Mouse (Mus musculus) liver, adult 2 months (tissue): ENCODE results near the gene Cnksr2. TPM values are rescaled to one million over a fixed set of nuclear protein-coding genes. Genes with fewer than 3 reads are reported as not detected.

Experiments
- DNase-seq: peaks from one replicate; pipeline ENCODE4 v3.0.0-alpha.2; 2011; ENCODE audit warnings: low read depth, low spot score; ENCODE audit errors: extremely low read depth
- H3K27ac ChIP-seq: fragments of 200-500 bp; replicated peaks from 2 replicates; pipeline ENCODE4 v1.5.1; 2012; ENCODE audit warnings: low read depth, mild to moderate bottlenecking, control low read depth, inconsistent platforms, low read length; ENCODE audit not compliant: insufficient read depth
- H3K27me3 ChIP-seq: fragments of 200-500 bp; 2 replicates; pipeline ENCODE4 v1.6.1; 2012; ENCODE audit warnings: mild to moderate bottlenecking, moderate library complexity, low read length, inconsistent platforms; ENCODE audit not compliant: control insufficient read depth, insufficient read depth
- H3K36me3 ChIP-seq: fragments of 200-500 bp; 2 replicates; pipeline ENCODE4 v1.6.1; 2012; ENCODE audit warnings: low read length, inconsistent platforms; ENCODE audit not compliant: control insufficient read depth, insufficient read depth
- H3K4me1 ChIP-seq: fragments of 200-500 bp; 2 replicates; pipeline ENCODE4 v1.6.1; 2011; ENCODE audit warnings: low read length; ENCODE audit not compliant: control insufficient read depth, insufficient read depth
- H3K4me3 ChIP-seq: fragments of 200-500 bp; 2 replicates; pipeline ENCODE4 v1.5.1; 2011; ENCODE audit warnings: low read depth, mild to moderate bottlenecking, control low read depth, low read length, moderate library complexity; ENCODE audit not compliant: insufficient read depth
- H3K79me2 ChIP-seq: fragments of 200-500 bp; 2 replicates; pipeline ENCODE4 v1.6.1; 2012; ENCODE audit warnings: inconsistent platforms, mild to moderate bottlenecking, low read length, moderate library complexity; ENCODE audit not compliant: control insufficient read depth, insufficient read depth
- H3K9ac ChIP-seq: fragments of 200-500 bp; 2 replicates; pipeline ENCODE4 v1.6.1; 2012; ENCODE audit warnings: low read depth, mild to moderate bottlenecking, control low read depth, inconsistent platforms, low read length
- CTCF ChIP-seq: fragments of 200-500 bp; IDR thresholded peaks from 2 replicates; pipeline ENCODE4 v1.5.1; 2011; ENCODE audit warnings: low read depth, low read length, control low read depth
- POLR2A ChIP-seq: fragments of 200-500 bp; IDR thresholded peaks from 2 replicates; pipeline ENCODE4 v1.6.1; 2011; ENCODE audit warnings: low read length, control low read depth; ENCODE audit not compliant: insufficient read depth; ENCODE audit errors: extremely low read depth
- WGBS: fragments of 180-500 bp; shearing (Covaris S2); methylation state at CpG from one replicate; pipeline ENCODE4 v1.1.7; 2018; 5-methylcytosine and 5-hydroxymethylcytosine counted together
- polyA plus RNA-seq: library from polyadenylated mRNA; depleted of rRNA; stranded (reverse); fragments of >200 nt; gene quantifications from 2 replicates; pipeline ENCODE4 v1.2.3, GENCODE M21; 2012
- total RNA-seq: library from RNA; depleted of rRNA; stranded (reverse); fragments of >200 nt; gene quantifications from 2 replicates; pipeline ENCODE4 v1.2.3, GENCODE M21; 2014

The Cnksr2 gene
- total and polyA plus RNA-seq, 2 experiments: not detected

DNA sequence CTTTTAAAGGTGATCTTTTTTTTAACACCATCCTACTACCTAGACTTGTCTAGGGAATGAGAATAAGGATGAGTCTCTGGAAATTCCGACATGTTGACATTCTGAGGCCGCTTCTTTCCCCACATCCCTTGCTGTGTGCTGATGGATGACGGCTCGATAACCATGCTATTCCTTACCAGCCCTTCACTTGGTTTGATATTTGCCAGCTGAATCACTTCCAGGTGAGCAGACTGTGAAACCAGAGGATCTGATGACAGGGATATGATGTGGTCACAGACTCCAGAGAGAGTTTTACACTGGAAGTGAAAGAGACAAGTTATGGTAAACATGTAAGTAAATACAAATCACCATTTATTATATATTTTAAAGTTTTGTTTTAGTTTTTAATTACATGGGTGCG is 98.0 kb downstream of the Cnksr2 start:
- no peak overlapping the region for H3K4me3 ChIP-seq
- TF ChIP-seq POLR2A (no peak), CTCF (no peak)
- H3K27me3 ChIP-seq: no peaks in the 10 kb centered on the region
- no peak overlapping the region for H3K9ac ChIP-seq
- H3K27ac ChIP-seq: no peak overlapping the region
- no peak for DNase-seq
- no peaks in the 10 kb centered on the region for H3K79me2 ChIP-seq
- no peaks in the 10 kb centered on the region for H3K4me1 ChIP-seq
- WGBS: 77% methylated on average over 5 of the region's 5 CpGs
- no peaks in the 10 kb centered on the region for H3K36me3 ChIP-seq

GRCm38 (mm10) chrX:157936611-157937010 is 106.5 kb downstream of the Cnksr2 start:
- Histone ChIP-seq H3K9ac (no peak overlapping the region), H3K27me3 (no peaks in the 10 kb centered on the region), H3K4me1 (no peaks in the 10 kb centered on the region), H3K4me3 (no peak overlapping the region), H3K27ac (no peak overlapping the region), H3K79me2 (no peaks in the 10 kb centered on the region), H3K36me3 (no peaks in the 10 kb centered on the region)
- no peak for DNase-seq
- 59% methylated on average over 1 of the region's 1 CpGs for WGBS
- TF ChIP-seq POLR2A (no peak), CTCF (no peak)

GRCm38 (mm10) chrX:157920093-157920492 is 123.0 kb downstream of the Cnksr2 start:
- WGBS: 73% methylated on average over 3 of the region's 3 CpGs
- Histone ChIP-seq H3K27ac (no peak overlapping the region), H3K79me2 (no peaks in the 10 kb centered on the region), H3K9ac (no peak overlapping the region), H3K27me3 (no peaks in the 10 kb centered on the region), H3K36me3 (no peaks in the 10 kb centered on the region), H3K4me3 (no peak overlapping the region), H3K4me1 (no peaks in the 10 kb centered on the region)
- TF ChIP-seq CTCF (no peak), POLR2A (no peak)
- DNase-seq: no peak

GRCm38 (mm10) chrX:157829983-157830382 is 213.1 kb downstream of the Cnksr2 start:
- H3K27me3 ChIP-seq: no peaks in the 10 kb centered on the region
- no peak overlapping the region for H3K27ac ChIP-seq
- H3K9ac ChIP-seq: no peak overlapping the region
- no peaks in the 10 kb centered on the region for H3K4me1 ChIP-seq
- no peak overlapping the region for H3K4me3 ChIP-seq
- no peaks in the 10 kb centered on the region for H3K79me2 ChIP-seq
- no peak for TF ChIP-seq POLR2A
- no peak for TF ChIP-seq CTCF
- no peaks in the 10 kb centered on the region for H3K36me3 ChIP-seq
- 81% methylated on average over 4 of the region's 4 CpGs for WGBS
- no peak for DNase-seq

DNA sequence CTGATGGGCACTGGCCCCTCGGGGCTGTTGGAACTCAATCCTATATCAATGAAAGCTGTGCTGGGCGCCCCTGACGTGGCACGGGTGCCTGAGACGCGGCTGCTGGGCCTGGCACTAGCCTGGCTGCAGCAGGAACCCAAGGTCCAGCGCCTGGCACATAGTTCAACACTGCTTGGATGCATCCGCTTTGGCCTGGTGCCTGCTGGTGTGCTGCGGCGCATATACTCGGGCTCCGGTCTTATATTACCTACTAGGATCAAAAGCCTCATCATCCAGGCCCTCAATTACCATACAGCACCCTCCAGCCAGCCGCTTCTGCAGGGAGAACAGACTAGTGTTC is 224.2 kb downstream of the Cnksr2 start:
- no peaks in the 10 kb centered on the region for H3K4me1 ChIP-seq
- no peaks in the 10 kb centered on the region for H3K79me2 ChIP-seq
- no peak overlapping the region for H3K27ac ChIP-seq
- no peaks in the 10 kb centered on the region for H3K27me3 ChIP-seq
- WGBS: 89% methylated on average over 13 of the region's 13 CpGs
- TF ChIP-seq CTCF: no peak
- no peak for TF ChIP-seq POLR2A
- no peak for DNase-seq
- no peak overlapping the region for H3K9ac ChIP-seq
- H3K4me3 ChIP-seq: no peak overlapping the region
- H3K36me3 ChIP-seq: no peaks in the 10 kb centered on the region

- no peak for TF ChIP-seq CTCF
- TF ChIP-seq POLR2A: no peak
- WGBS: 37% methylated on average over 28 of the region's 28 CpGs
- Histone ChIP-seq H3K36me3 (no peaks in the 10 kb centered on the region), H3K27ac (no peak within 1 kb of the TSS), H3K79me2 (no peaks in the 10 kb centered on the region), H3K9ac (no peak within 1 kb of the TSS), H3K4me1 (no peaks in the 10 kb centered on the region), H3K4me3 (no peak within 1 kb of the TSS), H3K27me3 (no peaks in the 10 kb centered on the region)
- DNase-seq: no peak
Observed at GRCm38 (mm10) chrX:157818207-157818920, 224.7 kb downstream of the Cnksr2 start, which contains the start of gene Klhl34. Klhl34 (plus strand) TSS chrX:157818435.
